Mouse (Mus musculus) CD4-positive, CD25-positive, alpha-beta regulatory T cell, adult 4 months (primary cell): ENCODE data around the gene Ppp1r1b. TPM values are rescaled to one million over a fixed set of nuclear protein-coding genes. Genes with fewer than 3 reads are reported as not detected.

ENCODE experiments used
- ATAC-seq: one replicate; pipeline ENCODE4 v1.8.0; 2017
- polyA plus RNA-seq, 2 experiments: library from polyadenylated mRNA; unstranded; fragments of 100-300 nt; shearing (Covaris generic); gene quantifications; one replicate each; pipeline ENCODE4 v1.2.1; 2017

Gene Ppp1r1b
- polyA plus RNA-seq: not detected

- peak; percentile 65 for ATAC-seq
Observed at GRCm38 (mm10) chr11:98348083-98348961, at the start of gene Ppp1r1b. Ppp1r1b (plus strand) TSS chr11:98348404.

- no peak for ATAC-seq
Observed at GRCm38 (mm10) chr11:98298484-98299205, 49.6 kb upstream of the Ppp1r1b start.

- ATAC-seq: no peak
Observed at GRCm38 (mm10) chr11:98313790-98314323, 34.3 kb upstream of the Ppp1r1b start.

- no peak for ATAC-seq
Observed at GRCm38 (mm10) chr11:98317479-98317878, 30.7 kb upstream of the Ppp1r1b start.

- no peak for ATAC-seq
Observed at GRCm38 (mm10) chr11:98318421-98319116, 29.6 kb upstream of the Ppp1r1b start.

GRCm38 (mm10) chr11:98319120-98319519 lies 29.1 kb upstream of the Ppp1r1b start:
- ATAC-seq: no peak

GRCm38 (mm10) chr11:98319544-98319943 lies 28.7 kb upstream of the Ppp1r1b start:
- ATAC-seq: no peak

- ATAC-seq: no peak
Observed at GRCm38 (mm10) chr11:98319944-98320343, 28.3 kb upstream of the Ppp1r1b start.

GRCm38 (mm10) chr11:98320381-98320780 lies 27.8 kb upstream of the Ppp1r1b start:
- ATAC-seq: no peak

GRCm38 (mm10) chr11:98320806-98321676 lies 27.2 kb upstream of the Ppp1r1b start:
- ATAC-seq: no peak

- ATAC-seq: no peak
Observed at GRCm38 (mm10) chr11:98321677-98322003, 26.6 kb upstream of the Ppp1r1b start.

GRCm38 (mm10) chr11:98322159-98322558 lies 26.0 kb upstream of the Ppp1r1b start:
- no peak for ATAC-seq

- ATAC-seq: no peak
Observed at GRCm38 (mm10) chr11:98323136-98323866, 24.9 kb upstream of the Ppp1r1b start.

GRCm38 (mm10) chr11:98323933-98324332 lies 24.3 kb upstream of the Ppp1r1b start:
- no peak for ATAC-seq

GRCm38 (mm10) chr11:98325191-98325820 lies 22.9 kb upstream of the Ppp1r1b start:
- no peak for ATAC-seq

- no peak for ATAC-seq
Observed at GRCm38 (mm10) chr11:98325821-98326218, 22.4 kb upstream of the Ppp1r1b start.

- ATAC-seq: no peak
Observed at GRCm38 (mm10) chr11:98326741-98327135, 21.5 kb upstream of the Ppp1r1b start.

- ATAC-seq: no peak
Observed at GRCm38 (mm10) chr11:98327136-98328030, 20.8 kb upstream of the Ppp1r1b start.

GRCm38 (mm10) chr11:98328031-98328370 lies 20.2 kb upstream of the Ppp1r1b start:
- ATAC-seq: no peak
